Mouse (Mus musculus): Measurements from ENCODE around the gene Lcmt2.
A peak's percentile ranks its signal among the peaks of the same experiment; 100 is the strongest.
"Not testable (repeated sequence)": the region's sequence is repeated elsewhere in the genome, so short reads cannot be mapped to it uniquely, and the experiment has no call there.

Gene Lcmt2

GRCm38 (mm10) chr2:121140018-121140882 is at the start of gene Lcmt2, which contains the start of gene Adal:
Lcmt2 (minus strand) TSS chr2:121140653.
Adal (plus strand) TSS chr2:121140428.
- peak; percentile 88 to 91 for DNase-seq (ENCODE audit: low spot score in 2 of 2)

DNA sequence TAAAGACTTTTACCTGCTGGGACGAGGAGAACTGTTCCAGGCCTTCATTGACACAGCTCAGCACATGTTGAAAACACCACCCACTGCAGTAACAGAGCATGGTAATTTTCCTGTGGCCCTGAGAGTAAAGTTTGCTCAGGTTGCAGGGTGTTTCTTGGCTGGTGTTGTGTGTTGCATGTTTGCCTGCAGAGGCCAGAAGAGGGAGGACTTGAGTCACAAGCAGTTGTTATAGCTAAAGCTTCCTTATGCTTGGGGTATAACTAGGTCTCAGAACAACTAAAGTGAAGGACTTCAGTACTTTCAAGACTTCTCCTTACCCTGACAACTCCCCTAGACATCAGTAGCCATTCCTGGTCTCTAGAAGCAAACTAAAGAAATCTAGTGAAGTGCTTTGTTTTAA is 48.1 kb upstream of the Lcmt2 start:
- no peak for DNase-seq (ENCODE audit: low spot score in 2 of 2)

- DNase-seq (ENCODE audit: low spot score in 2 of 2) = no peak
Observed at GRCm38 (mm10) chr2:121184142-121184541, 43.7 kb upstream of the Lcmt2 start.

- DNase-seq (ENCODE audit: low spot score in 2 of 2) = no peak
Observed at GRCm38 (mm10) chr2:121183431-121183830, 43.0 kb upstream of the Lcmt2 start.

GRCm38 (mm10) chr2:121178828-121179479 is 38.5 kb upstream of the Lcmt2 start:
- no peak for DNase-seq (ENCODE audit: low spot score in 2 of 2)

DNA sequence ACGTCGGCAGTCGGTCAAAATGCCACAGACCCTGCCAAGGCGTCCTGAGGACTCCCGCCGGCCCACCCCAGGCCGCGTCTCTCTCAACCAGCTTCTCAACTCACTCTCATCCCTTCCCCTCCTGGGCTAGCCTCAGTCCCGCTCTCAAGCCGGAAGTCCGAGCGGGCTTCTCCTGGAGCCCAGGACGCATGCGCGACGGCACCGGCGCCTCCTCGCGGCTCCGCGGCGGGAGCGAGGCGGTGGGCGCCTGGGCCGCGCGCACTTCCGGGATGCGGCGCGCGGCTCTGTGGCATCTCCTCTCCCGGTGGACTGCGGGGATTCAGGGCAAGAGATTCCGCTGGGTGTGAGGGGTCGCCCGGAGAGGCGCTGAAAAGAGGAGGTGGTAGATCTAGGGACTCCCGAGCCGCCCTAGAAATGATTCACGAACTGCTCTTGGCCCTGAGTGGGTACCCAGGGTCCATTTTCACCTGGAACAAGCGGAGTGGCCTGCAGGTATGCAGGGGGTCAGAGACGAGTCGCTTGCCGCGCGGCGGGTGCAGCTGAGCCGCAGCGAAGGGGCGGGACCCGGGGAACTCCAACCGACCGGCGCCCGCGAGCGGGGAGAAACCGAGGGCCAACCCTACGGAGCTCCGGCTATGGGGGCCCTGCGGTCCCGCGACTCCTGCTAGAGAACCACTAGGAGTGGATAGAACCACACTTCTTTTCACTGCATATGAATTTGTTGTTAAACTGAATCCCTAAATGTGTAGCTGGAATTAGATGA is 30.7 kb upstream of the Lcmt2 start, which contains the start of gene Zscan29:
Zscan29 (minus strand) TSS at position 146 of the 763 bp plus-strand sequence.
- peak; percentile 81 to 87 for DNase-seq (ENCODE audit: low spot score in 2 of 2)

DNA sequence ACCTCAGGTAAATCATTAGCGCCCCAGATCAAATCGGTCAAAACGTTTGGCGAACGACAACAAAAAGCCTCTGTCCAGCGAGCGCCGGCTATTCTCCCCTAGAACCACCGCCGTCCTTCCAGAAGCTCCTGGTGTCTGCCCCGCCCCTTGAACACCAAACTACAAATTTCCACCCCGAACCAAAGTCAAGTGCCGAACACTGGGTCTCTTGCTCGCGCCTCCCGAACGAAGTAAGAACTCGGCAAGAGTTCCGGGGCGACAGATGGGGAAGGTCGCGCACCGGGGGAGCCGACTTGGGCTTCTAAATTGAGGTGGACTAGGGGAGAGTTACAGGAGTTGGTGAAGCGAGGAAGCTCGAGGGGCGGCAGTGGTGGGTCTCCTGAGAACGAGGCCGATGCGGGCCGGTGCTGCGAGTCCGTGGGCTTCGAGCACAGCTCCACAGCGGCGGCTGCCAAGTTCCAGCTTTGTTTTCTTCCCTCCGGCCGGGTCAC is 30.1 kb upstream of the Lcmt2 start, which contains the start of gene Tubgcp4:
Tubgcp4 (plus strand) TSS at position 174 of the 491 bp plus-strand sequence.
- peak in 1 of 2 experiments; percentile 41 for DNase-seq (ENCODE audit: low spot score in 2 of 2)

- DNase-seq (ENCODE audit: low spot score in 2 of 2) = peak; percentile 15 to 34
Observed at GRCm38 (mm10) chr2:121169902-121170301, 29.4 kb upstream of the Lcmt2 start.

GRCm38 (mm10) chr2:121169173-121169572 is 28.7 kb upstream of the Lcmt2 start:
- no peak for DNase-seq (ENCODE audit: low spot score in 2 of 2)

DNA sequence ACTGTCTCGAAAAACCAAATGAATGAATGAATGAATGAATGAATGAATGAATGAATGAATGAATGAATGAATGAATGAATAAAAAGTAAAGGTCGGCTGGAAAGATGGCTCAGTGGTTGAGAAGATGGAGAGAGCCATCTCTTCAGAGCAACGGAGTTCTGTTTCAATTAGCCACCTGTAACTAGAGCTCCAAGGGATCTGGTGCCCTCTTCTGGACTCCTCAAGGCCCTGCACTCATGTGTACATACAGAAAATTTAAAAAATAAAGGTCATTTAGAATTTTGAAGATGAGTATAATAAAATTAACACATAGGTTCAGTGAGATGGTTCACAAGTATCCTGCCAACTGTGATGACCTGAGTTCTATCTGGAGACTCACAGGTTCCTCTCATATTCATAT is 12.6 kb upstream of the Lcmt2 start:
- no peak for DNase-seq (ENCODE audit: low spot score in 2 of 2)

DNA sequence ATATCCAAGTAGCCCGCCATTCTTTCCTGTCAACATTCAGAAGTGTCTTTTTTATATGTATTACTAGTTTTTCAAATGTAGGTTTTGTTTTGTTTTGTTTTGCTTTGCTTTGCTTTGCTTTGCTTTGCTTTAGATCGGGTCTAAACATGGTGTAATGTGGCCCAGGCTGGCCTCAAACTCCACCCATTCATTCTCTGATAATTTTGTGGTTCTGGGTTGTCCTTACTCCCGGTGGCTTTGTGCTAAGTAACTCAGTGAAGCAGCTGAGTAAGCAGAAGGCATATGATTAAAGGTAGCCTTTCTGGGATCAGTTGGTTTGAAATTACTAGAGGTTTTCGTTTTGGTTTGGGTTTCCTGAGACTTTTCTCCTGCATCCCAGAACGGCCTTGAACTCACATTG is 9.2 kb upstream of the Lcmt2 start:
- DNase-seq (ENCODE audit: low spot score in 2 of 2) = no peak

- no peak for DNase-seq (ENCODE audit: low spot score in 2 of 2)
Observed at GRCm38 (mm10) chr2:121142415-121142814, 2.0 kb upstream of the Lcmt2 start.

DNA sequence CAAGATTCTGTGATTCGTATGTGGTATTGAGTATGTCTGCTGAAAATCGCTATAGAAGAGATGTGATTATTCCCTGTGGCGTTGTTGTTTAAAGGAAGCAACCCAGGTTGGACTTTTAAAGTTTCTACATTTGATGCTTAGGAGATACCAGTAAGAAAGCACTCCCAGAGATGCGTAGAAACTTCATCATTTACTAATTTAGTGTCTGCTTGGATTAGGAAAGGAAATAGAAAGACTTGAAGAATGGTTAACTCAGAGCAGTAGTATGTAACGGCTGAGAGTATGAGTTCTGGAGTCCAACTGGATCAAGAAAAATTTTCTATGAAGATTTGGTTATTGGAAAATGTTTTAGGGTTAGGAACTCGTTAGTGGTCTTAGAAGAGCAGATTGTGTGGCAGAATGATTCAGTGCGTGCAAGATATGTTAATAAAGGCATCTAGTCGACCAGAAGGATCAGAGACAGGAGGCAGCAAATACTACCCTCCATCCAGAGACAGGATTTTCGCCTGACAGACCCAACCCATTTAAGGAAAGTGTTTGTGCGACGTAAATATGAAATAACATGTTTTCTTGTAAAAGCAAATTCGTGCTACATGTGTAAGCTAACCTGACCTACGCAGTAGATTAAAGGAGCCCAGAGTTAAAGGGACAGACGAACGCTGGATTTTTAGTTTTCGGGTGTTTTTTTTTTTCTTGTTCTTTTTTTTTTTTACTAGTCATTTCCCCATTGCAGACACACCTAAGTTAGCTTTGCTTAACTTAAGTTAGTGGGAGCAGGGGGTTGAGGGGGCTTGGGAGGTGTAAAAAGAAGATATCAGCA is 973 bp upstream of the Lcmt2 start:
- DNase-seq (ENCODE audit: low spot score in 2 of 2) = no peak

- DNase-seq (ENCODE audit: low spot score in 2 of 2) = peak in 1 of 2 experiments; percentile 19
Observed at GRCm38 (mm10) chr2:121139266-121140017, 1.0 kb downstream of the Lcmt2 start.

GRCm38 (mm10) chr2:121137371-121137770 is 3.1 kb downstream of the Lcmt2 start:
- no peak for DNase-seq (ENCODE audit: low spot score in 2 of 2)

- DNase-seq (ENCODE audit: low spot score in 2 of 2) = no peak
Observed at GRCm38 (mm10) chr2:121132822-121133221, 7.6 kb downstream of the Lcmt2 start.

- no peak for DNase-seq (ENCODE audit: low spot score in 2 of 2)
Observed at GRCm38 (mm10) chr2:121128865-121129620, 11.4 kb downstream of the Lcmt2 start.

GRCm38 (mm10) chr2:121127536-121127935 is 12.9 kb downstream of the Lcmt2 start:
- DNase-seq (ENCODE audit: low spot score in 2 of 2) = no peak

DNA sequence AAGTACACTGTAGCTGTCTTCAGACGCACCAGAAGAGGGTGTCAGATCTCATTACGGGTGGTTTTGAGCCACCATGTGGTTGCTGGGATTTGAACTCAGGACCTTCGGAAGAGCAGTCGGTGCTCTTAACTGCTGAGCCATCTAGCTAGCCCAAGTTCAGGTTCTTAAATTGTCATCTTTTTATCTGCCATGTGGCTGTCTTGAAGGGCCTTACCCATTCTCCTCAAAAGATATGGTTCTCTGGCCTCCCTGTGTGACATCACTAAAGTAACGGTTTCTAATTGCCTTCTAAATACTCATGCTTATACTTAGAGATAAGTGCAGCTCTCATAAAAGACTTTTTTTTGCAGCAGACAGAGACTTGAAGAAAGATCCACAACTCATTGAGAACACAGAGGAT is 14.2 kb downstream of the Lcmt2 start:
- DNase-seq (ENCODE audit: low spot score in 2 of 2) = not testable (repeated sequence)
